Mouse (Mus musculus): ENCODE data around the gene Ppp1r27.

DNA sequence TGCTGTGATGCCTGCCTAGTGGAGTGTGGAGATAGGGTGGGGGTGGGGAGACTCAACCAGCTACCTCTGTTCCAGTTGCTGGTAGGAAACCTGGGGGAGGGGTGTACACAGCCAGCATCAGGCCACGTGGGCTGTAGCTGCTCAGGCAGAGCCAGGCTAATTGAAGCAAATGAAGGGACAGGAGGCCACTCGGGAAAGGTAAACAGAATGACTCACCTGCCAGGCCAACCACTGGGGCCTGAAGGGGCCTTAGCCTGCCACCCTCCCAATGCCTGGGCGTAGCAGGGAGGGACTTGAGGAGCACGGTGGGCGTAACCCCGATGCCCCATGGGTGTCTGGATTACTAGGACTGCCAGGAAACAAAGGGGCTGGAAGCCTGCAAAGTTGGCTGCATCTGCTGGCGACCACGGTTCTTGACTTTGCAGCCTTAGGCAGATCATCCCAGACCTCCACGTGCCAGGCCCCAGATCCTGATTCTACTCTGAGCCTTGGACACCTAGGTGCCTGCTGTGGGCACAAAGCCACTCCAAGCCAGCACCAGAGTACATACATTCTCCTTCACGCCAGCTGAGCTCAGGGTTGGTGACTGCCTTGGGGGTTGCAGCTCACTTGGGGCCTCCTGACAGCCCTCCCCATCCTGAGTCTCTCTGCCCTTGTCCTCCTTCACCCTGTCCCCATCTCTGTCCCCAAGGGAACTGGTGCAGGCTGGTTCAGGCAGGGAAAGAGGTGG, 11.5 kb downstream of the Ppp1r27 start:
- TF ChIP-seq CTCF (IDR thresholded peaks at IDR 0.05; ENCODE audit: insufficient read depth, low read depth, low read length) = no peak
- TF ChIP-seq POLR2A (IDR thresholded peaks at IDR 0.05; ENCODE audit: insufficient read depth, low read depth, low read length) = no peak

All from olfactory bulb, adult 2 months (tissue).